Mouse (Mus musculus) heart, embryonic 15.5 days (tissue): ENCODE measurements around the gene Arhgef15. TPM values are rescaled to one million over a fixed set of nuclear protein-coding genes. Genes with fewer than 3 reads are reported as not detected.

Source experiments
- ATAC-seq: fragments of 200-750 bp; cut with Nextera tagmentation; replicated peaks from 2 replicates; pipeline ENCODE4 v1.8.0; 2017; ENCODE audit warnings: low read depth, moderate TSS enrichment; ENCODE audit not compliant: insufficient number of reproducible peaks, insufficient read depth, low FRiP score
- H3K27ac ChIP-seq: fragments of 300-500 bp; sonication (generic); 2 replicates; pipeline ENCODE4 v1.5.1; 2015; ENCODE audit warnings: mild to moderate bottlenecking, inconsistent platforms
- H3K27me3 ChIP-seq: fragments of 300-500 bp; sonication (generic); 2 replicates; pipeline ENCODE4 v1.6.1; 2015; ENCODE audit warnings: inconsistent platforms
- H3K36me3 ChIP-seq: fragments of 300-500 bp; sonication (generic); 2 replicates; pipeline ENCODE4 v1.6.1; 2015; ENCODE audit warnings: mild to moderate bottlenecking, inconsistent platforms
- H3K4me1 ChIP-seq: fragments of 300-500 bp; sonication (generic); replicated peaks from 2 replicates; pipeline ENCODE4 v1.6.1; 2015; ENCODE audit warnings: inconsistent platforms
- H3K4me2 ChIP-seq: fragments of 300-500 bp; sonication (generic); 2 replicates; pipeline ENCODE4 v1.6.1; 2015; ENCODE audit warnings: inconsistent platforms, mild to moderate bottlenecking, moderate library complexity
- H3K4me3 ChIP-seq: fragments of 300-500 bp; sonication (generic); 2 replicates; pipeline ENCODE4 v1.5.1; 2015; ENCODE audit warnings: mild to moderate bottlenecking, inconsistent platforms
- H3K9ac ChIP-seq: fragments of 300-500 bp; sonication (generic); 2 replicates; pipeline ENCODE4 v1.6.1; 2015; ENCODE audit warnings: mild to moderate bottlenecking, inconsistent platforms
- H3K9me3 ChIP-seq: fragments of 300-500 bp; sonication (generic); replicated peaks from 2 replicates; pipeline ENCODE4 v1.6.1; 2016; ENCODE audit warnings: inconsistent platforms
- WGBS: fragments of 180-500 bp; shearing (Covaris S2); methylation state at CpG from one replicate; pipeline ENCODE4 v1.1.7; 2015; ENCODE audit warnings: mixed read lengths; 5-methylcytosine and 5-hydroxymethylcytosine counted together
- polyA plus RNA-seq: library from polyadenylated mRNA; unstranded; fragments of >200 nt; fragmentation: Nextera tagmentation; extraction: Ambion mirVana; gene quantifications from 2 replicates; pipeline ENCODE4 v1.2.1, GENCODE M21; 2015

Arhgef15 gene
- polyA plus RNA-seq, 1 experiment from 2014 or later, result 10.8 TPM

DNA sequence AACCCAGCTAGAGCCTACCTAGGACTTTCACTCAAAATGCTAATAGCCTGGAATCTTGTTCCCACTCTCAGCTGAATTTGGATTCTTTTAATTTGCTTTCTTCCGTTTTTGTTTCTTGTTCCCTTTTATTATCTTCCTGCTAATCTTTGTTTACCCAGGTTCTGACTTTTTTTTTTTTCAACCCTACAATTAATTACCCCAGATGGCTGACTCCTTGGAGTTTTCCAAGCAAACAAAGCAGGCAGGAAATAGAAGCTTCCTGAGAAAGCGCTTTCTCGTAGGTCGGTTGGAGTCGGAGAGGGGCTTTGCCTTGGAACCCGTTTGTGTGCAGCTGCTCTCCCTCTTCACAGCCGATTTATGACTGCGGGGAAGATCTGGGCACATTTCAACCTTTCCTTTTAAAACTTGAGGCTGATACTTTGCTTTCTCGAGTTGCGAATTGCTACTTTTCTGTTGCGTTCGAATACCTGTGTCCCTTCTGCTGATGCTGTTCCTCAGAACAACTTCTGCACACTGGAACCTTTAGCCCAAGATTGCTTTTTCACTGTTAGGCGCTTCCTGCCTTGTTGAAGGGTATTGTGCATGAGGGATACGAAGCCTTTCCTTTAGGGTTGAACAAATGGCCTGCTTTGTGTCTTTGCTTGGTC is 45.6 kb downstream of the Arhgef15 start:
- no peak for ATAC-seq
- H3K4me2 ChIP-seq, result no peak overlapping the region
- no peaks in the 10 kb centered on the region for H3K27me3 ChIP-seq
- no peak overlapping the region for H3K9ac ChIP-seq
- 47% methylated on average over 14 of the region's 14 CpGs for WGBS
- H3K4me3 ChIP-seq, result no peak overlapping the region
- peak overlapping the region; percentile 53 for H3K27ac ChIP-seq
- H3K36me3 ChIP-seq, result no peaks in the 10 kb centered on the region
- peaks cover 7% of the 10 kb centered on the region for H3K4me1 ChIP-seq
- no peaks in the 10 kb centered on the region for H3K9me3 ChIP-seq

DNA sequence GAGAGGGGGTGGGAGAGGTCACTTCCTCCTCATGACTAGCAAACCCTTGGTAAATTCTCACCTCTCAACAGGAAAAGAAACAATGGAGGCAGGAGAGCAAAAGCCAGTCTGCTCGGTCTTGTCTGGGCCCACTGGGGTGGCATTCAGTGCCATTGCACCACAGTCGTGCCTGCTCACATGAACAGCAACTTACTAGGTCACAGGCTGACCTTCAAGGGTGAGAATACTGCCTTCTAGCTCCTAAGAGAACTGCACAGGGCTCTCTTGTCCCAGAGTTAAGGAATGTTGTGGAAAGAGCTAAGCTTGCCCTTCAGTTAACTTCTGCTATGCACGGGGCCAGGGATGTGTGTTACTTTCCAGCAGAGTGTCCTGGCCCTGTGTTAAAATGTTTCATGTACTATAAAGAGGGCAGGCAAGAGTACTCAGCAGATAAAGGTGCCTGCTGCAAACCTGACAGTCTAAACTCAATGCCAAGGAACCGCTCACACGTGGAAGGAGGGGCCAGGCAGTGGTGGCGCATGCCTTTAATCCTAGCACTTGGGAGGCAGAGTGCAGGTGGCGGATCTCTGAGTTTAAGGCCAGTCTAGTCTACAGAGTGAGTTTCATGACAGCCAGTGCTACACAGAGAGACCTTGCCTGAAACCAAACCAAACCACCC is 48.3 kb downstream of the Arhgef15 start:
- Histone ChIP-seq H3K27me3 (no peaks in the 10 kb centered on the region), H3K4me3 (no peak overlapping the region), H3K9me3 (no peaks in the 10 kb centered on the region), H3K36me3 (peaks cover 24% of the 10 kb centered on the region), H3K9ac (no peak overlapping the region), H3K27ac (peak overlapping the region; percentile 73), H3K4me2 (no peak overlapping the region), H3K4me1 (peaks cover 7% of the 10 kb centered on the region)
- 34% methylated on average over 7 of the region's 7 CpGs for WGBS
- ATAC-seq, result no peak

DNA sequence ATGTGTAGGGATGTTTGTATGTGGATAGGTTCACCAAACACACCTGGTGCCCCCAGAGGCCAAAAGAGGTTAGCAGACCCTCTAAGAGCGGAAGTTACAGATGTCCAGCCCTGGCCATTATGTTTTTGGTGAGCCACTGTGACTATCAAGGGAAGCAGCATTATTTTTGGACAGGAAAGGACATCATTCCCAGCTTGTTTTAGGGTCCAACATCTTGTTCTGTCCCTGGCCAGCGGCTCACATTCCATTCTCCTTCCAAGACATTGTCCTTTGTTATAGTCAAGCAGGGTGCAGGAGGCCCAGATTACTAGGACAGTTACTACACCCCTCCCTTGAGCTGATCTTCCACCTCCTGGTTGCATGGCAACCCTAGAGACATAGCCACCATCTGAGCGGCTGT is 50.0 kb downstream of the Arhgef15 start:
- Histone ChIP-seq H3K4me1 (peaks cover 13% of the 10 kb centered on the region), H3K4me2 (no peak overlapping the region), H3K9me3 (no peaks in the 10 kb centered on the region), H3K9ac (no peak overlapping the region), H3K27ac (no peak overlapping the region), H3K27me3 (no peaks in the 10 kb centered on the region), H3K4me3 (no peak overlapping the region), H3K36me3 (peaks cover 38% of the 10 kb centered on the region)
- 68% methylated on average over 3 of the region's 3 CpGs for WGBS
- ATAC-seq, result no peak

DNA sequence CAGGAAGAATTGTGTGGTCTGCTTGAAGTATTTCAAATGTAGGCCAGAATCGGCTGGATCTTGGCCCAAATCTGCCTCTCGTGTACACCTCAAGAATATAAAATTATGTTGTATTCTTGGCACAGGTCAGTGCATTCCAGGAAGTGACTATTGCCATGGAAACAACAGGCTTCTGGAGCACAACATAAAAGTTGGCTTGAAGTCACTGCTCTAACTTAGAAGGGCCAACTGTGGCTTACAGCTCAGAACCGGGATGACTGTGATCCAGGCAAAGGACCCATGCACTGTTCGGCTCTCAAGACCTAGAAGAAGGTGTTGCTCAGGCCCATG is 50.9 kb downstream of the Arhgef15 start:
- no peak for ATAC-seq

DNA sequence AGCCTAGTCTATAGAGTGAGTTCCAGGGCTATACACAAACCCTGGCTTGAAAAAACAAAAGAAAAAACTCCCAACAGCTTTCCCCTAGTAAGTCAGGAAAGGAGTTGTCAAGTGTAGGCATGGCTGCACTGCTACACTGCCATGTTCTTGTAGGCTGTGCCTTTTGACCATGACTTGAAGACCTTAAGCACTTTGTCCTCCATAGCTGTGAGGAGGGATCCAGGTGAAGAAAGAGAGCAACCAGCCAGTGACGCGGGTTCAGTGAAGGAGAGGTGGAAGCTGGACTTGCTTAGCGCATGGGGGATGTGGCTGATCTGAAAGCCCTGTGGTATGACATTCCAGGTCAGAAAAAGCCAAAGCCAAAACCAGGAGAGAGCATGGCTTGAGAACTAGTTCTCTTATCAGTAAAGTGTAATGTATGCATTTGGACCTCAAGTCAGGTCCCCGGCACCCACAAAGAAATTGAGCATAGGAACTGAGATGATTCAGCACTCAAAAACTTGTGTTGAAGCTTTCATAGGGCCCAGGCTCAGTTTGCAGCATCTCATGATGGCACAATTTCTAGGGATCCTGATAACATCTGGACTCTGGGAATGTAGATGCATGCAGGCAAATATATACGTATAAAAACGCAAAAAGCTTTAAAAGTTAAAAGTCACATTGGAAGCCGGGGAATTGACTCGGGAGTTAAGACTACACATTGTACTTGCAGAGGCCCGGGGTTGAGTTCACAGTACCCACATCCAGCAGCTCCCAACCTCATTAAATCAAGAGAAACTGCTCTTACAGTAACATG is 51.4 kb downstream of the Arhgef15 start:
- H3K9me3 ChIP-seq, result no peaks in the 10 kb centered on the region
- no peak overlapping the region for H3K4me3 ChIP-seq
- WGBS, result 85% methylated on average over 9 of the region's 9 CpGs
- no peak overlapping the region for H3K4me2 ChIP-seq
- no peak overlapping the region for H3K9ac ChIP-seq
- peak overlapping the region; percentile 38; the same call in 1 of the 2 replicates for H3K27ac ChIP-seq
- peaks cover 17% of the 10 kb centered on the region for H3K4me1 ChIP-seq
- no peak for ATAC-seq
- H3K27me3 ChIP-seq, result no peaks in the 10 kb centered on the region
- peaks cover 38% of the 10 kb centered on the region for H3K36me3 ChIP-seq

More for the DNA sequence above, 50.9 kb downstream of the Arhgef15 start:
- Histone ChIP-seq H3K27me3 (no peaks in the 10 kb centered on the region), H3K9ac (no peak overlapping the region), H3K4me1 (peaks cover 13% of the 10 kb centered on the region), H3K36me3 (peaks cover 38% of the 10 kb centered on the region), H3K9me3 (no peaks in the 10 kb centered on the region), H3K4me2 (no peak overlapping the region), H3K27ac (peak overlapping the region; percentile 38; the same call in 1 of the 2 replicates), H3K4me3 (no peak overlapping the region)
- WGBS, result 44% methylated on average over 4 of the region's 4 CpGs

DNA sequence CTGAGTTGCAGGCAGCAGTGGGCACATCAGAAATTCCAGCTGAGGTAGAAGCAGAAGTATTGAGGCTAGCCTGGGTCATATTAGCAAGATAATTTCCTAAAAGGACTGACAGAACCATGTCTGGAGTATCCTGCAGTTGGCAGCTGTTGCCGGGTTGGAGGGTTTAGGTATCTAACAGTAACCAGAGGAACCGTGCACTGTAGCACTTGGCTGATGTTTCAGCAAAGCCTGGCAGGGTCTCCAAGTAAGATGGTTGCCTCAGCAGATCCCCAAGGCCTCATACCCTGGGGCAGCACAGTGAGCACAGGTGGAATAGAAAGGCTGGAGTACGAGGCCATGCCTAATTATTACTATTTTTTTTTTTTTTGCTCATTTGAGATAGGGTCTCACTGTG is 52.1 kb downstream of the Arhgef15 start:
- peaks cover 19% of the 10 kb centered on the region for H3K4me1 ChIP-seq
- no peak for ATAC-seq
- no peak overlapping the region for H3K9ac ChIP-seq
- H3K4me3 ChIP-seq, result no peak overlapping the region
- H3K36me3 ChIP-seq, result peaks cover 38% of the 10 kb centered on the region
- 87% methylated on average over 3 of the region's 3 CpGs for WGBS
- no peaks in the 10 kb centered on the region for H3K9me3 ChIP-seq
- no peaks in the 10 kb centered on the region; the same call in 1 of the 2 replicates for H3K27me3 ChIP-seq
- H3K4me2 ChIP-seq, result no peak overlapping the region
- no peak overlapping the region; the same call in 1 of the 2 replicates for H3K27ac ChIP-seq

DNA sequence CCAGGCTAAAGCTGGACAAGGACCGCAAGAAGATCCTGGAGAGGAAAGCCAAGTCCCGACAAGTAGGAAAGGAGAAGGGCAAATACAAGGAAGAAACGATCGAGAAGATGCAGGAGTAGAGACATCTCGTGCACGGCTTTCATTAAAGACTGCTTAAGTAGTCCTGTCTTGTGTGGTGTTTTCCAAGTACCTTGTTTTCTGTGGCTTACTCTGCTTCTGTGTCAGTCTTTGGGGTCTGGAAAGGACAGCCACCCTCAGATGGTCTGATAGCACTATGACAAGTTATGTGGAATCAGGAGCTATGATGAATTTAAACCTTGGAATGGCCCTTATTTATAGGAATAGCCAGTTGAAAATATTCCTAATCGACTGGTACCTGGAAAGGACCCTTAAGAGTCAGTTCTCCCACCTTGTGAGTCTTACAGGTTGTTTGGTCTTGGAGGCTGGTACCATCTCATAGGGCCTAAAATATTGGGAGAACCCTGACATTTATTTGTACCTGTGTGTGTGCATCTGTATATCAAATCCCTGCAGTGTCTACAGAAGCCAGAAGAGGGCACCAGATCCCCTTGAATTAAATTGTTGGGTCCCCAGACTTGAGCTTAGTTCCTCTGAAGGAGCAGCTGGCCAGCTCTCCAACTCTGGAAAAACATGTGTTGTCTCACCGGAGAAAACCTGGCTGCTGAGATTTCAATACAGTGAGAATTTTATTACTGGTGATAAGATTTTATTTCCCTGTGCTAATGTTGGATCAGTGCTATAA is 52.7 kb downstream of the Arhgef15 start:
- H3K27me3 ChIP-seq, result no peaks in the 10 kb centered on the region; the same call in 1 of the 2 replicates
- peaks cover 19% of the 10 kb centered on the region for H3K4me1 ChIP-seq
- WGBS, result 81% methylated on average over 8 of the region's 8 CpGs
- H3K9ac ChIP-seq, result no peak overlapping the region; the same call in 1 of the 2 replicates
- H3K27ac ChIP-seq, result no peak overlapping the region; the same call in 1 of the 2 replicates
- H3K4me3 ChIP-seq, result no peak overlapping the region
- no peak for ATAC-seq
- no peak overlapping the region for H3K4me2 ChIP-seq
- peaks cover 38% of the 10 kb centered on the region for H3K36me3 ChIP-seq
- no peaks in the 10 kb centered on the region for H3K9me3 ChIP-seq

DNA sequence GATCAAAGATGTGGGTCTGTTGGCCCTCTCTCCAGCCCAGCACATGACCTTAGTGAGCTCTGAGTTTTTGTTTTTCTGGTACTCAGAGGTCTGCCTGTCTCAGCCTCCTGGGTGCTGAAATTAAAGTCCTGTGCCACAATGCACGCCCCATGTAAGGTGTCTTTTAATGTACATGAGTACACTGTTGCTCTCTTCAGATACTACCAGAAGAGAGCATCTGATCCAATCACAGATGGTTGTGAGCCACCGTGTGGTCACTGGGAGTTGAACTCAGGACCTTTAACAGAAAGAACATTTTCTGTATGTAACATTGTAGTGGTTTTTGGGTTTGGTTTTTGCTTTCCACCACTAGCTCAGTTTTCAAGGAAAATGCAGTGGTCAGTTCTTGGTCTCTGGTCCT is 53.5 kb downstream of the Arhgef15 start:
- Histone ChIP-seq H3K4me1 (peaks cover 13% of the 10 kb centered on the region), H3K27ac (no peak overlapping the region), H3K36me3 (peaks cover 38% of the 10 kb centered on the region), H3K4me3 (no peak overlapping the region), H3K4me2 (no peak overlapping the region), H3K9me3 (no peaks in the 10 kb centered on the region), H3K27me3 (peaks cover 3% of the 10 kb centered on the region; the same call in 1 of the 2 replicates), H3K9ac (no peak overlapping the region)
- ATAC-seq, result no peak
- 89% methylated on average over 2 of the region's 2 CpGs for WGBS

DNA sequence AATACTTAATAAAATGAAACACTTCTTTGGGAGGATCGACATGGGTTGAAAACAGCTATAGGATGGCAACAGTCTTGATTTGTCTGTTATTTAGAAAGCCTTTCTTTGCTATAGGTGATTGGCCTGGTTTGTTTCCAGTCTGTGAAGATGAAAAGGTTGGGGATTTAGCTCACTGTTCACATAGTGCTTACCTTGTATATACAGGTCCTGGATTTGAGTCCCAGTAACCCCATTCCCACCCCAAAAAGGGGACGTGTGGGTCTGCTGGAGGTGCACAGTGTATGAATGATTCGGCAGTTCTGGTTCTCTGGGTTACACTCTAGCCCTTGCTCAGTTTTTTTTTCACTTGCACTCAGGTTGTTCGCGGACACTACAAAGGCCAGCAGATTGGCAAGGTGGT is 54.5 kb downstream of the Arhgef15 start:
- peak overlapping the region; percentile 6; the same call in 1 of the 2 replicates for H3K27ac ChIP-seq
- peaks cover 12% of the 10 kb centered on the region for H3K4me1 ChIP-seq
- peaks cover 38% of the 10 kb centered on the region for H3K36me3 ChIP-seq
- ATAC-seq, result no peak
- H3K4me2 ChIP-seq, result peak overlapping the region; percentile 83
- peak overlapping the region; percentile 94 for H3K9ac ChIP-seq
- 79% methylated on average over 5 of the region's 5 CpGs for WGBS
- H3K27me3 ChIP-seq, result peaks cover 3% of the 10 kb centered on the region; the same call in 1 of the 2 replicates
- peak overlapping the region; percentile 97 for H3K4me3 ChIP-seq
- H3K9me3 ChIP-seq, result no peaks in the 10 kb centered on the region

DNA sequence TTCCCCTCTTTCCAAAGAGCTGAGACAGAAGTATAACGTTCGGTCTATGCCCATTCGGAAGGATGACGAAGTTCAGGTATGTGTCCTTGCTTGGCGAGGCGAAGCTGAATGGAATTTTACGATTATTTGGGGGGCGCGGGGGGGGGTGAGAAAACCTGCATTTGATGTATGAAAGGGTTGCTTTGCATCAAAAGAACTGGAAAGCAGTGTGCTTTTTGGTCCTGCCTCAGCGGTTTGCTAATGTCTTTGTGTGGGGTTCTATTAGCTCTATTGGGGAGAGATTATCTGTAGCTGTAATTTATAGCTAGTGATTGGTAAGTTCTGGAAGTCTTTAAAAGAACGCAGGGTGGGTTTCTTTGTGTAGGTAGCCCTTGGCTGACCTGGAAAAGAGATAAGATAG is 54.9 kb downstream of the Arhgef15 start:
- WGBS, result 3% methylated on average over 11 of the region's 11 CpGs
- H3K27ac ChIP-seq, result peak overlapping the region; percentile 6; the same call in 1 of the 2 replicates
- peaks cover 38% of the 10 kb centered on the region for H3K36me3 ChIP-seq
- H3K4me2 ChIP-seq, result peak overlapping the region; percentile 83
- peak overlapping the region; percentile 97 for H3K4me3 ChIP-seq
- peaks cover 3% of the 10 kb centered on the region; the same call in 1 of the 2 replicates for H3K27me3 ChIP-seq
- H3K9ac ChIP-seq, result peak overlapping the region; percentile 94
- peaks cover 12% of the 10 kb centered on the region for H3K4me1 ChIP-seq
- H3K9me3 ChIP-seq, result no peaks in the 10 kb centered on the region
- ATAC-seq, result no peak

DNA sequence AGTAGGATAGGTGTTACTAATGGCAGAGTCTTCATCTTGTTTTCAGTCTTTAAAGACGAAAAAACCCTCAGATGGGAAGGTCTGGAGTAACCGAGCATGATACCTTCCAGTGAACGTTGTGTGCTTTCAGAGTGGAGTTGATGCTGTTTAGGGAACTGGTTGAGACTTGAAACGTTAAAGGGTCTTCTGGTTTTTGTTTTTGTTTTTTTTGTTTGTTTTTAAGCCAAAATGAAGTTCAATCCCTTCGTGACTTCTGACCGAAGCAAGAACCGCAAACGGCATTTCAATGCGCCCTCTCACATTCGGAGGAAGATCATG is 55.3 kb downstream of the Arhgef15 start:
- Histone ChIP-seq H3K4me3 (peak overlapping the region; percentile 97), H3K27me3 (peaks cover 3% of the 10 kb centered on the region; the same call in 1 of the 2 replicates), H3K9ac (peak overlapping the region; percentile 94), H3K9me3 (no peaks in the 10 kb centered on the region), H3K27ac (peak overlapping the region; percentile 91), H3K4me1 (peaks cover 12% of the 10 kb centered on the region), H3K4me2 (peak overlapping the region; percentile 83), H3K36me3 (peaks cover 38% of the 10 kb centered on the region)
- no peak for ATAC-seq
- WGBS, result under 1% methylated on average over 10 of the region's 10 CpGs
